Mouse (Mus musculus): ENCODE data around the gene Camk1d. TPM values are rescaled to one million over a fixed set of nuclear protein-coding genes. Genes with fewer than 3 reads are reported as not detected.

Gene Camk1d
- 0.84 and 1.4 TPM in 2 replicates for polyA plus RNA-seq (2016; fragmentation: Nextera tagmentation; extraction: Ambion mirVana)

GRCm38 (mm10) chr2:5714211-5715053 is at the start of gene Camk1d:
Camk1d (minus strand) TSS chr2:5714515.
- peak; percentile 79 for DNase-seq (ENCODE audit: low spot score)
- H3K4me1 ChIP-seq = peaks cover 29% of the 10 kb centered on the region
- peak within 1 kb of the TSS; percentile 73 for H3K4me3 ChIP-seq
- H3K27ac ChIP-seq = peak within 1 kb of the TSS; percentile 76
- WGBS = under 1% methylated on average over 78 of the region's 80 CpGs
- peaks cover 57% of the 10 kb centered on the region for H3K27me3 ChIP-seq (ENCODE audit: low read depth, poor library complexity, severe bottlenecking)
- H3K36me3 ChIP-seq = no peaks in the 10 kb centered on the region
- no peaks in the 10 kb centered on the region for H3K9me3 ChIP-seq (replicated peaks)

GRCm38 (mm10) chr2:5762031-5762430 is 47.7 kb upstream of the Camk1d start:
- H3K9me3 ChIP-seq (replicated peaks) = no peaks in the 10 kb centered on the region

GRCm38 (mm10) chr2:5760479-5761008 is 46.2 kb upstream of the Camk1d start:
- Histone ChIP-seq H3K4me3 (no peak overlapping the region), H3K27me3 (ENCODE audit: low read depth, poor library complexity, severe bottlenecking) (no peaks in the 10 kb centered on the region), H3K27ac (no peak overlapping the region), H3K36me3 (no peaks in the 10 kb centered on the region), H3K9me3 (replicated peaks) (no peaks in the 10 kb centered on the region), H3K4me1 (no peaks in the 10 kb centered on the region)
- 96% methylated on average over 8 of the region's 8 CpGs for WGBS
- DNase-seq (ENCODE audit: low spot score) = no peak

More at GRCm38 (mm10) chr2:5762031-5762430, 47.7 kb upstream of the Camk1d start:
- H3K36me3 ChIP-seq = no peaks in the 10 kb centered on the region
- H3K4me1 ChIP-seq = no peaks in the 10 kb centered on the region
- no peak for DNase-seq (ENCODE audit: low spot score)
- H3K27me3 ChIP-seq (ENCODE audit: low read depth, poor library complexity, severe bottlenecking) = no peaks in the 10 kb centered on the region
- 94% methylated on average over 3 of the region's 3 CpGs for WGBS
- no peak overlapping the region for H3K27ac ChIP-seq
- no peak overlapping the region for H3K4me3 ChIP-seq

- Histone ChIP-seq H3K4me1 (no peaks in the 10 kb centered on the region), H3K9me3 (replicated peaks) (no peaks in the 10 kb centered on the region), H3K4me3 (no peak overlapping the region), H3K27me3 (ENCODE audit: low read depth, poor library complexity, severe bottlenecking) (no peaks in the 10 kb centered on the region), H3K36me3 (no peaks in the 10 kb centered on the region), H3K27ac (no peak overlapping the region)
- 90% methylated on average over 2 of the region's 2 CpGs for WGBS
- no peak for DNase-seq (ENCODE audit: low spot score)
Measured at GRCm38 (mm10) chr2:5758569-5758968, 44.3 kb upstream of the Camk1d start.

GRCm38 (mm10) chr2:5750872-5751271 is 36.6 kb upstream of the Camk1d start:
- no peaks in the 10 kb centered on the region for H3K36me3 ChIP-seq
- WGBS = 96% methylated on average over 3 of the region's 3 CpGs
- no peak for DNase-seq (ENCODE audit: low spot score)

GRCm38 (mm10) chr2:5749210-5749609 is 34.9 kb upstream of the Camk1d start:
- no peak for DNase-seq (ENCODE audit: low spot score)
- Histone ChIP-seq H3K4me1 (peaks cover 7% of the 10 kb centered on the region; the same call in 1 of the 2 replicates), H3K9me3 (replicated peaks) (no peaks in the 10 kb centered on the region), H3K27ac (no peak overlapping the region), H3K4me3 (no peak overlapping the region), H3K27me3 (ENCODE audit: low read depth, poor library complexity, severe bottlenecking) (no peaks in the 10 kb centered on the region), H3K36me3 (no peaks in the 10 kb centered on the region)
- 84% methylated on average over 6 of the region's 6 CpGs for WGBS

More at GRCm38 (mm10) chr2:5750872-5751271, 36.6 kb upstream of the Camk1d start:
- H3K27me3 ChIP-seq (ENCODE audit: low read depth, poor library complexity, severe bottlenecking) = no peaks in the 10 kb centered on the region
- no peaks in the 10 kb centered on the region for H3K9me3 ChIP-seq (replicated peaks)
- H3K4me3 ChIP-seq = no peak overlapping the region
- H3K4me1 ChIP-seq = peaks cover 7% of the 10 kb centered on the region; the same call in 1 of the 2 replicates
- H3K27ac ChIP-seq = no peak overlapping the region

- H3K9me3 ChIP-seq (replicated peaks) = no peaks in the 10 kb centered on the region
- H3K36me3 ChIP-seq = no peaks in the 10 kb centered on the region
- whole genome bisulfite sequencing = 90% methylated on average over 5 of the region's 5 CpGs
- no peak overlapping the region for H3K27ac ChIP-seq
- H3K4me3 ChIP-seq = no peak overlapping the region
- peaks cover 7% of the 10 kb centered on the region; the same call in 1 of the 2 replicates for H3K4me1 ChIP-seq
- no peak for DNase-seq (ENCODE audit: low spot score)
- H3K27me3 ChIP-seq (ENCODE audit: low read depth, poor library complexity, severe bottlenecking) = no peaks in the 10 kb centered on the region
Measured at GRCm38 (mm10) chr2:5747545-5748043, 33.3 kb upstream of the Camk1d start.

- H3K27ac ChIP-seq = no peak overlapping the region
- DNase-seq (ENCODE audit: low spot score) = no peak
- no peak overlapping the region for H3K4me3 ChIP-seq
- H3K9me3 ChIP-seq (replicated peaks) = no peaks in the 10 kb centered on the region
- no peaks in the 10 kb centered on the region for H3K27me3 ChIP-seq (ENCODE audit: low read depth, poor library complexity, severe bottlenecking)
- no peaks in the 10 kb centered on the region for H3K36me3 ChIP-seq
- H3K4me1 ChIP-seq = peaks cover 7% of the 10 kb centered on the region; the same call in 1 of the 2 replicates
- WGBS = 70% methylated on average over 12 of the region's 12 CpGs
Measured at GRCm38 (mm10) chr2:5746529-5746928, 32.2 kb upstream of the Camk1d start.

GRCm38 (mm10) chr2:5743886-5744285 is 29.6 kb upstream of the Camk1d start:
- 89% methylated on average over 8 of the region's 8 CpGs for WGBS
- H3K36me3 ChIP-seq = no peaks in the 10 kb centered on the region
- peaks cover 7% of the 10 kb centered on the region; the same call in 1 of the 2 replicates for H3K4me1 ChIP-seq
- no peaks in the 10 kb centered on the region for H3K27me3 ChIP-seq (ENCODE audit: low read depth, poor library complexity, severe bottlenecking)
- H3K4me3 ChIP-seq = no peak overlapping the region
- no peak for DNase-seq (ENCODE audit: low spot score)
- no peaks in the 10 kb centered on the region for H3K9me3 ChIP-seq (replicated peaks)
- H3K27ac ChIP-seq = no peak overlapping the region

- Histone ChIP-seq H3K4me3 (no peak overlapping the region), H3K27me3 (ENCODE audit: low read depth, poor library complexity, severe bottlenecking) (no peaks in the 10 kb centered on the region), H3K36me3 (no peaks in the 10 kb centered on the region), H3K4me1 (no peaks in the 10 kb centered on the region), H3K9me3 (replicated peaks) (no peaks in the 10 kb centered on the region), H3K27ac (no peak overlapping the region)
- DNase-seq (ENCODE audit: low spot score) = no peak
- 96% methylated on average over 1 of the region's 1 CpGs for WGBS
Measured at GRCm38 (mm10) chr2:5740913-5741312, 26.6 kb upstream of the Camk1d start.

GRCm38 (mm10) chr2:5735881-5736280 is 21.6 kb upstream of the Camk1d start:
- H3K4me3 ChIP-seq = no peak overlapping the region
- no peaks in the 10 kb centered on the region for H3K27me3 ChIP-seq (ENCODE audit: low read depth, poor library complexity, severe bottlenecking)
- no peaks in the 10 kb centered on the region for H3K4me1 ChIP-seq
- 29% methylated on average over 2 of the region's 2 CpGs for WGBS
- H3K9me3 ChIP-seq (replicated peaks) = no peaks in the 10 kb centered on the region
- no peak for DNase-seq (ENCODE audit: low spot score)
- no peak overlapping the region for H3K27ac ChIP-seq
- no peaks in the 10 kb centered on the region for H3K36me3 ChIP-seq

- H3K36me3 ChIP-seq = no peaks in the 10 kb centered on the region
- H3K4me3 ChIP-seq = no peak overlapping the region
- WGBS = 83% methylated on average over 3 of the region's 3 CpGs
- no peaks in the 10 kb centered on the region for H3K9me3 ChIP-seq (replicated peaks)
- H3K27me3 ChIP-seq (ENCODE audit: low read depth, poor library complexity, severe bottlenecking) = no peaks in the 10 kb centered on the region
- peaks cover 6% of the 10 kb centered on the region; the same call in 1 of the 2 replicates for H3K4me1 ChIP-seq
- no peak overlapping the region for H3K27ac ChIP-seq
- DNase-seq (ENCODE audit: low spot score) = no peak
Measured at GRCm38 (mm10) chr2:5733300-5734085, 19.2 kb upstream of the Camk1d start.

All from limb, embryonic 10.5 days (tissue).